Mouse (Mus musculus) liver, embryonic 14.5 days (tissue): Measurements from ENCODE around the gene Uts2. TPM values are rescaled to one million over a fixed set of nuclear protein-coding genes. Genes with fewer than 3 reads are reported as not detected.

ENCODE experiments used
- ATAC-seq: fragments of 200-750 bp; cut with Nextera tagmentation; 2 replicates; pipeline ENCODE4 v1.8.0; 2017; ENCODE audit warnings: moderate number of reproducible peaks, mild to moderate bottlenecking, moderate library complexity; ENCODE audit not compliant: insufficient read depth
- DNase-seq, 3 experiments: peaks; one replicate each; pipeline ENCODE4 v3.0.0-alpha.2; 2012 to 2013; ENCODE audit warnings: low read depth in 3 of 3, low spot score in 3 of 3
- H3K27ac ChIP-seq: fragments of 300-500 bp; sonication (generic); 2 replicates; pipeline ENCODE4 v1.5.1; 2014; ENCODE audit warnings: moderate library complexity, mild to moderate bottlenecking, control low read depth, inconsistent platforms
- H3K27me3 ChIP-seq: fragments of 300-500 bp; sonication (generic); 2 replicates; pipeline ENCODE4 v1.6.1; 2014; ENCODE audit warnings: mild to moderate bottlenecking, low read length, moderate library complexity; ENCODE audit not compliant: control insufficient read depth, insufficient read depth
- H3K36me3 ChIP-seq: fragments of 300-500 bp; sonication (generic); replicated peaks from 2 replicates; pipeline ENCODE4 v1.6.1; 2014; ENCODE audit warnings: low read depth; ENCODE audit not compliant: control insufficient read depth, insufficient read depth
- H3K4me1 ChIP-seq, 2 experiments: fragments of 200-500 bp in 1 of 2; fragments of 300-500 bp in 1 of 2; sonication (generic) in 1 of 2; replicated peaks; 2 replicates each; pipeline ENCODE4 v1.6.1; 2012 to 2014; ENCODE audit warnings: antibody characterized with exemption in 1 of 2, inconsistent platforms in 1 of 2, low read length in 1 of 2; ENCODE audit not compliant: control insufficient read depth in 2 of 2, insufficient read depth in 2 of 2
- H3K4me2 ChIP-seq: fragments of 300-500 bp; sonication (generic); 2 replicates; pipeline ENCODE4 v1.6.1; 2014; ENCODE audit warnings: low read depth, mild to moderate bottlenecking, control low read depth, moderate library complexity
- H3K4me3 ChIP-seq, 2 experiments: fragments of 200-500 bp in 1 of 2; fragments of 300-500 bp in 1 of 2; sonication (generic) in 1 of 2; 2 replicates each; pipeline ENCODE4 v1.5.1; 2012 to 2014; ENCODE audit warnings: low read depth in 2 of 2, low read length in 2 of 2, mild to moderate bottlenecking in 2 of 2, control low read depth in 1 of 2, inconsistent platforms in 1 of 2, moderate library complexity in 1 of 2; ENCODE audit not compliant: insufficient read depth in 1 of 2
- H3K9ac ChIP-seq: fragments of 300-500 bp; sonication (generic); replicated peaks from 2 replicates; pipeline ENCODE4 v1.6.1; 2014; ENCODE audit warnings: mild to moderate bottlenecking, control low read depth, moderate library complexity
- H3K9me3 ChIP-seq: fragments of 300-500 bp; sonication (generic); 2 replicates; pipeline ENCODE4 v1.6.1; 2016; ENCODE audit warnings: low read length, mixed read lengths; ENCODE audit not compliant: control insufficient read depth
- CTCF ChIP-seq: IDR thresholded peaks from 2 replicates; pipeline ENCODE4 v1.5.1; 2016; ENCODE audit warnings: antibody characterized with exemption, low read depth, control low read depth
- EP300 ChIP-seq: IDR thresholded peaks from 2 replicates; pipeline ENCODE4 v1.6.1; 2016; ENCODE audit warnings: antibody characterized with exemption, low read depth
- WGBS: fragments of 180-500 bp; shearing (Covaris S2); extraction: QIAGEN DNeasy Blood & Tissue Kit; methylation state at CpG from one replicate; pipeline ENCODE4 v1.1.7; 2014; ENCODE audit not compliant: insufficient replicate concordance; 5-methylcytosine and 5-hydroxymethylcytosine counted together
- polyA plus RNA-seq, 2 experiments: library from polyadenylated mRNA; depleted of rRNA in 1 of 2; stranded (reverse) in 1 of 2; unstranded in 1 of 2; fragments of >200 nt; fragmentation: Nextera tagmentation in 1 of 2; extraction: Ambion mirVana in 1 of 2; gene quantifications; 2 replicates each; pipeline versions ENCODE4 v1.2.1 to v1.2.3; 2012 to 2014

The Uts2 gene
- polyA plus RNA-seq, 2 experiments = not detected

GRCm38 (mm10) chr4:151044944-151045570, 48.2 kb downstream of the Uts2 start:
- ATAC-seq = no peak
- Histone ChIP-seq H3K27ac (no peak overlapping the region; the same call in 1 of the 2 replicates), H3K4me2 (peak overlapping the region; percentile 99), H3K4me3 (peak overlapping the region; percentile 59 to 62), H3K4me1 (peaks cover 3 to 13% of the 10 kb centered on the region in 2 experiments; a peak in 3 of 4 replicates), H3K27me3 (no peaks in the 10 kb centered on the region), H3K36me3 (peaks cover 12% of the 10 kb centered on the region), H3K9me3 (no peaks in the 10 kb centered on the region), H3K9ac (peak overlapping the region; percentile 48)
- no peak for TF ChIP-seq CTCF
- TF ChIP-seq EP300 = no peak
- 7% methylated on average over 21 of the region's 21 CpGs for WGBS
- no peak for DNase-seq

DNA sequence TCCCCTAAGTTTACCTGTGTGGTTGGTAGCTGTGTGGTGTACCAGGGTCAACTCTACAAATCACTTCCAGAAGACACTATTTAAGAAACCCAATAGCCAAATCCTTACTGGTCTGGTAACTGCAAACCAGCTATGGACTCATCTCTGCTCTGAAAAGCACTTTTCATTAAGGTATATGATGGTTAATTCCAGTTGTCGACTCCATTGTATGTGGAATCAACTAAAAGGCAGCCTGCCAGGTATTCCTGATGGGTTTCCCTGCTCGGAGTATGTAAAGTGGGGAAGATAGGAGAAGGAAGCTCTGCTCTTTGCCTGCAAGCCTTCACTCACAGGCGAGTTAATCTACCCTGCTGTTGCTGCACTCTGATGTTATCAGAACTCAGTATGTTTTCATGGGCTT, 49.6 kb downstream of the Uts2 start:
- ATAC-seq = no peak
- H3K36me3 ChIP-seq = peaks cover 13% of the 10 kb centered on the region
- H3K9me3 ChIP-seq = no peaks in the 10 kb centered on the region
- H3K4me1 ChIP-seq = peaks cover 3 to 13% of the 10 kb centered on the region in 2 experiments; a peak in 3 of 4 replicates
- WGBS = 65% methylated on average over 3 of the region's 3 CpGs
- no peak for TF ChIP-seq CTCF
- TF ChIP-seq EP300 = no peak
- H3K27me3 ChIP-seq = no peaks in the 10 kb centered on the region
- no peak overlapping the region for H3K9ac ChIP-seq
- H3K4me2 ChIP-seq = no peak overlapping the region
- H3K27ac ChIP-seq = no peak overlapping the region
- no peak for DNase-seq
- H3K4me3 ChIP-seq = no peak overlapping the region

- H3K27me3 ChIP-seq = no peaks in the 10 kb centered on the region
- H3K4me1 ChIP-seq = peaks cover under 1% of the 10 kb centered on the region in 2 experiments
- H3K9ac ChIP-seq = no peak overlapping the region
- H3K9me3 ChIP-seq = no peaks in the 10 kb centered on the region
- 70% methylated on average over 1 of the region's 1 CpGs for WGBS
- H3K36me3 ChIP-seq = peaks cover 15% of the 10 kb centered on the region
- DNase-seq (no peak), ATAC-seq (no peak)
- H3K4me2 ChIP-seq = no peak overlapping the region
- H3K27ac ChIP-seq = no peak overlapping the region
- TF ChIP-seq EP300 = no peak
- TF ChIP-seq CTCF = no peak
- H3K4me3 ChIP-seq = no peak overlapping the region
Observed at GRCm38 (mm10) chr4:151051162-151051561, 54.3 kb downstream of the Uts2 start.

Other genes starting within 250 kb of the Uts2 start
- 11.3 and 12.6 TPM in 2 replicates for gene Errfi1, start 143.2 kb upstream of the Uts2 start, polyA plus RNA-seq (2012; rRNA removed)
- 23.1 and 26.1 TPM in 2 replicates for gene Errfi1, start 143.2 kb upstream of the Uts2 start, polyA plus RNA-seq (2014; fragmentation: Nextera tagmentation; extraction: Ambion mirVana)
- gene Park7, start 82.7 kb upstream of the Uts2 start, polyA plus RNA-seq (2012; rRNA removed) = 130 and 180 TPM in 2 replicates
- gene Park7, start 82.7 kb upstream of the Uts2 start, polyA plus RNA-seq (2014; fragmentation: Nextera tagmentation; extraction: Ambion mirVana) = 259 and 263 TPM in 2 replicates
- gene Tnfrsf9, start 82.5 kb upstream of the Uts2 start, polyA plus RNA-seq (2012; rRNA removed) = 0.08 and 0.10 TPM in 2 replicates
- not detected in 2 replicates for gene Tnfrsf9, start 82.5 kb upstream of the Uts2 start, polyA plus RNA-seq (2014; fragmentation: Nextera tagmentation; extraction: Ambion mirVana)
- 2.2 and 2.3 TPM in 2 replicates for gene Per3, start 47.6 kb downstream of the Uts2 start, polyA plus RNA-seq (2012; rRNA removed)
- gene Per3, start 47.6 kb downstream of the Uts2 start, polyA plus RNA-seq (2014; fragmentation: Nextera tagmentation; extraction: Ambion mirVana) = 2.4 and 2.9 TPM in 2 replicates
- gene Vamp3, start 60.9 kb downstream of the Uts2 start, polyA plus RNA-seq (2012; rRNA removed) = 17.9 and 24.7 TPM in 2 replicates
- 11.0 and 14.0 TPM in 2 replicates for gene Vamp3, start 60.9 kb downstream of the Uts2 start, polyA plus RNA-seq (2014; fragmentation: Nextera tagmentation; extraction: Ambion mirVana)
- not detected in 2 replicates for gene Gm13090, start 92.5 kb downstream of the Uts2 start, polyA plus RNA-seq (2012; rRNA removed)
- gene Gm13090, start 92.5 kb downstream of the Uts2 start, polyA plus RNA-seq (2014; fragmentation: Nextera tagmentation; extraction: Ambion mirVana) = not detected in 2 replicates